Mouse (Mus musculus): Measurements from ENCODE around the gene Wnt10a. TPM values are rescaled to one million over a fixed set of nuclear protein-coding genes. Genes with fewer than 3 reads are reported as not detected.
A peak's percentile ranks its signal among the peaks of the same experiment; 100 is the strongest.

Gene Wnt10a
- total RNA-seq (2021) = 1 to 10 TPM; 2.0 to 2.2 TPM

- no peak for DNase-seq (ENCODE audit: extremely low spot score in 1 of 2, low spot score in 1 of 2)
Observed at GRCm38 (mm10) chr1:74791249-74791648, at the start of gene Wnt10a. TSS of gene Wnt10a (plus strand) at chr1:74791516.

- no peak for DNase-seq (ENCODE audit: extremely low spot score in 1 of 2, low spot score in 1 of 2)
Observed at GRCm38 (mm10) chr1:74747335-74747734, 44.0 kb upstream of the Wnt10a start.

- DNase-seq (ENCODE audit: extremely low spot score in 1 of 2, low spot score in 1 of 2) = peak; percentile 17 to 52
Observed at GRCm38 (mm10) chr1:74748643-74749271, 42.6 kb upstream of the Wnt10a start, which contains the start of gene Prkag3. TSS of gene Prkag3 (minus strand) at chr1:74749221.

- no peak for DNase-seq (ENCODE audit: extremely low spot score in 1 of 2, low spot score in 1 of 2)
Observed at GRCm38 (mm10) chr1:74749301-74749700, 42.0 kb upstream of the Wnt10a start.

GRCm38 (mm10) chr1:74750683-74751082 lies 40.6 kb upstream of the Wnt10a start:
- DNase-seq (ENCODE audit: extremely low spot score in 1 of 2, low spot score in 1 of 2) = no peak

GRCm38 (mm10) chr1:74752150-74752549 lies 39.2 kb upstream of the Wnt10a start:
- no peak for DNase-seq (ENCODE audit: extremely low spot score in 1 of 2, low spot score in 1 of 2)

- DNase-seq (ENCODE audit: extremely low spot score in 1 of 2, low spot score in 1 of 2) = no peak
Observed at GRCm38 (mm10) chr1:74752833-74753232, 38.5 kb upstream of the Wnt10a start.

- DNase-seq (ENCODE audit: extremely low spot score in 1 of 2, low spot score in 1 of 2) = no peak
Observed at GRCm38 (mm10) chr1:74753266-74753974, 37.9 kb upstream of the Wnt10a start.

- DNase-seq (ENCODE audit: extremely low spot score in 1 of 2, low spot score in 1 of 2) = no peak
Observed at GRCm38 (mm10) chr1:74754175-74754785, 37.0 kb upstream of the Wnt10a start.

GRCm38 (mm10) chr1:74759773-74760172 lies 31.5 kb upstream of the Wnt10a start:
- peak in 1 of 2 experiments; percentile 24 for DNase-seq (ENCODE audit: extremely low spot score in 1 of 2, low spot score in 1 of 2)

- DNase-seq (ENCODE audit: extremely low spot score in 1 of 2, low spot score in 1 of 2) = peak; percentile 32 to 66
Observed at GRCm38 (mm10) chr1:74763081-74763480, 28.2 kb upstream of the Wnt10a start.

- no peak for DNase-seq (ENCODE audit: extremely low spot score in 1 of 2, low spot score in 1 of 2)
Observed at GRCm38 (mm10) chr1:74770727-74771466, 20.4 kb upstream of the Wnt10a start.

- no peak for DNase-seq (ENCODE audit: extremely low spot score in 1 of 2, low spot score in 1 of 2)
Observed at GRCm38 (mm10) chr1:74771467-74771844, 19.9 kb upstream of the Wnt10a start.

GRCm38 (mm10) chr1:74771845-74771930 lies 19.6 kb upstream of the Wnt10a start, which contains the start of gene Wnt6:
TSS of gene Wnt6 (plus strand) at chr1:74771892.
- DNase-seq (ENCODE audit: extremely low spot score in 1 of 2, low spot score in 1 of 2) = no peak

- no peak for DNase-seq (ENCODE audit: extremely low spot score in 1 of 2, low spot score in 1 of 2)
Observed at GRCm38 (mm10) chr1:74771931-74772620, 19.2 kb upstream of the Wnt10a start.

- DNase-seq (ENCODE audit: extremely low spot score in 1 of 2, low spot score in 1 of 2) = no peak
Observed at GRCm38 (mm10) chr1:74773136-74773535, 18.2 kb upstream of the Wnt10a start.

GRCm38 (mm10) chr1:74774062-74774461 lies 17.3 kb upstream of the Wnt10a start:
- DNase-seq (ENCODE audit: extremely low spot score in 1 of 2, low spot score in 1 of 2) = no peak

- no peak for DNase-seq (ENCODE audit: extremely low spot score in 1 of 2, low spot score in 1 of 2)
Observed at GRCm38 (mm10) chr1:74775816-74776215, 15.5 kb upstream of the Wnt10a start.

GRCm38 (mm10) chr1:74778934-74779486 lies 12.3 kb upstream of the Wnt10a start:
- no peak for DNase-seq (ENCODE audit: extremely low spot score in 1 of 2, low spot score in 1 of 2)

- no peak for DNase-seq (ENCODE audit: extremely low spot score in 1 of 2, low spot score in 1 of 2)
Observed at GRCm38 (mm10) chr1:74782045-74782444, 9.3 kb upstream of the Wnt10a start.

GRCm38 (mm10) chr1:74783554-74783953 lies 7.8 kb upstream of the Wnt10a start:
- no peak for DNase-seq (ENCODE audit: extremely low spot score in 1 of 2, low spot score in 1 of 2)
